Mouse (Mus musculus): Measurements from ENCODE around the gene Ap4s1.

The Ap4s1 gene

GRCm38 (mm10) chr12:51704572-51704971 is 13.7 kb downstream of the Ap4s1 start:
- no peak for DNase-seq

DNA sequence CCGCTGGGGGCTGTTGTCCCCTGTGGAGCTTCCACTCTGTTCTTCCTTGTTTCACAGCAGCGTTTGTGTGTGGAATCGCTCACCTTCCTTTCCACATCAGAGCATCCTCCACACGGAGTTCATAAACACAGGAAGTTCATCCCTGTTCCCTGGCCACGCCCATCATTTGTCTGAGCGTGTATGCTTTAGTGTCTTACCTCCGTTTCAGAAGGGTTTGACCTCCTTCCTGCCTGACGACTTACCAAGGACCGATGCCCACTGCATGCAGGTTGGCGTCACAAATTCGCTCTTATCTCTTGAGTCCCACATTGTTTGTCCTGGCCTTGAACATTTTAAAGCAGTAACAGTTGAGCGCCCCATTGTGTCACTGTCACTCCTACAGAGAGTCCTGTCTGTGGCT is 14.9 kb downstream of the Ap4s1 start:
- peak in 1 of 2 experiments; percentile 16 for DNase-seq

- peak; percentile 78 to 83 for DNase-seq
Measured at GRCm38 (mm10) chr12:51706673-51707235, 15.9 kb downstream of the Ap4s1 start.

DNA sequence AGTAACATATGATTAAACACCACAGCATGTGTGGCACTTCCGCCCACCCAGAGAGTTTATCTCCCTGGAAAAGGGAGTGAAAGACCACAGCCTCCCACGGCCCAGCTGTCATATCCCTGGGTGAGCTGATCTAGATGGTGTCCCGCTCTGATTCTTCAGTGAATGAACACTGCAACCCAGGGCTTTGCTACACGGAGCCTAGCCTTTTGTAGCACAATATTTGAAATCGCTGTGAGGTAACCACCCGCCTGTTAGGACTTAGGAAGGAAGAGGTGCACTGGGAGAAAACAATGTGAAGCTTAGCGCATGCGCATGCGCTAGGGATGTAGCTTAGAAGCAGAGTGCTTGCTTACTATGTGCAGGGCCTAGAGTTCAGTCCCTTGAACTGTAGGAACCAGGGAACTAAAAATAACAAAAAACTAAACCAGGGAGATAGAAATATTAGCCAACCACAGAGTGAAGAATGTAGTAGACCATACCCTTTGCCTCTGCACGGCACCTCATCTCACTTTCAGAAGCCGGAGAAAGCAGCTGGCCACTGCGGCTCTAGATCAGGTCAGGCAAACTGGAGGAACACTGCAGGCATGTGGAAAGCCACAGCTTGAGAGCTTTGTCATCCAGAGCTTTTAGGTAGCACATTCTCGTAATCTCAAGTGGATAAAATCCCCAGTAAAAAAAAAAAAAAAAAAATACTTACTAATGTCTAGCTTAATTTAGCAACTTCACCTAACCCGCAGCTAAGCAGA is 18.3 kb downstream of the Ap4s1 start:
- peak in 1 of 2 experiments; percentile 47 for DNase-seq

- DNase-seq, result no peak
Measured at GRCm38 (mm10) chr12:51709741-51710140, 18.9 kb downstream of the Ap4s1 start.

- DNase-seq, result peak in 1 of 2 experiments; percentile 22
Measured at GRCm38 (mm10) chr12:51710154-51710553, 19.3 kb downstream of the Ap4s1 start.

DNA sequence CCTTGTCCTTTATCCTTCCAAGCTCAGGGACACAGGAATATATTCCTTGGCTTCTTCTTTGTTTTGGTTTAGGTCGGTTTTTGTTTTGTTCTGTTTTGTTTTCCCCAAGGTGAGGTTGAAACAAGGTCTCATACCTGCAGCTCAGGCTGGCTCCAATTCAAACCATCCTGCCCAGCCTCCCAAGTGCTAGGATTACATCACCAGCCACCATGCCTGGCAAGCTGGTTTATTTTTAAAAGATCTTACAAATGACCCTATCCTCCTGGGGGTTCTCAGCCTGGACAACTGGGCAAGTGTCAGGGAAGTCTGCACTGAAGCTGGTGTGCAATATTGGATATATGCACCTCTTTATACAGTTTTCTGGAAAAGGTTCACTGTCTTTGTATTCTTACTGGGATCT is 21.9 kb downstream of the Ap4s1 start:
- DNase-seq, result peak; percentile 59

DNA sequence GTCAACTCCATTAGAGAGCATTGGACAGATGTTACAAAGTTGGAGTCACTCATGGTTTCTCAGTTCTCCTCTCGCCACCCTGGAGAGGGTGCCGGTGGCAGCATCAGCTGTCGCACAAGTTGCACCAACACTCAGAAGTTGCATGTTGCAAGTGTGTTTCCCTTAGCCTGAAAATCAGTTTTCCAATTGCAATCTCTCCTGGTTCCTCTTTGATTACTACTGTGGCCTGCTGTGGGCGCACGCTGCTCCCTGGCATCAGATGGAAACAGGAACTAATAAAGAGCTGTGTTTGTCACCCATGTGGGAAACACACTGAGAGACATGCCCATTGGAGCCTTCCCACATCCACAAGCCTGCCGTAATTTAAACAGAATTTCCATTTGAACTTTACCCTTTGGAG is 27.8 kb downstream of the Ap4s1 start:
- DNase-seq, result no peak

GRCm38 (mm10) chr12:51721836-51722235 is 31.0 kb downstream of the Ap4s1 start:
- no peak for DNase-seq

GRCm38 (mm10) chr12:51729058-51729457 is 38.2 kb downstream of the Ap4s1 start:
- peak; percentile 60 to 61 for DNase-seq

DNA sequence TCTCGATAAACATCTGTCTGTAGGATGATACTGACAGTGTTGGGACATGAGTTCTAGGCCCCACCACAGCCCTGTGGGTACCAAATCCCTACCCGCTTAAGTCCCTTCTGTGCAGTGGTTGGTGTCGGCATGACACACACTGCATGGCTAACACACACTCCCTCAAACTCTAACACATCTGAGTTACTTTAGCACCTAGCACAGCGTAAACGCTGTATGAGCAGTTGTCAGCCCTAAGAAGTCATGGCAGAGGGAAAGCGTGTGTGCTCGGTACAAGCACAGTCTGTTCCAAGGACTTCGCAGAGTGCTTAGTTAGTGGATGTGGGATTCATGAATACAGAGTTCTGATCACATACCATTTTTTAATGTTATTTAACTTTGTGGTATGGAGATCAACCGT is 39.0 kb downstream of the Ap4s1 start:
- DNase-seq, result no peak

- no peak for DNase-seq
Measured at GRCm38 (mm10) chr12:51734605-51735211, 43.9 kb downstream of the Ap4s1 start.

DNA sequence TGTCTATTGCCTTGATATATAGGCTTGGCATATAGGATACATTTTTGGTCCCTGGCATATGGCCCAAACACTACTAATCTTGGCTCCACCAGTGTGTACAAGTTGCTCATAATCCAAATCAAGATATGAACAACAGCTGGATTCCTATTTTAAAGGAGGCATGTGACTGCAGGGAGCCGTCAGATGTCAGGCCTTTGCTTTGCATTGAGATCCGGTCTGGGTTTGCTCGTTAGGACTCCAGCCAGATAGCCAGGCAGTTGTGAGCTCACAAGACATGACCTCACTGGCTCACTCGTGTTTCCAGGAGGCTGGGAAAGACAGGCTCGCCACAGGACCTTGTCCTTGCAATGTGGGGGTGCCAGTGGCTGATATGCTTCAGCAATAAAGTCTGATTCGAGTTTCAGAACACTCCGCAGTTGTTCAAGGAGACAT is 45.0 kb downstream of the Ap4s1 start:
- peak in 1 of 2 experiments; percentile 23 for DNase-seq

- DNase-seq, result no peak
Measured at GRCm38 (mm10) chr12:51736381-51736780, 45.5 kb downstream of the Ap4s1 start.

DNA sequence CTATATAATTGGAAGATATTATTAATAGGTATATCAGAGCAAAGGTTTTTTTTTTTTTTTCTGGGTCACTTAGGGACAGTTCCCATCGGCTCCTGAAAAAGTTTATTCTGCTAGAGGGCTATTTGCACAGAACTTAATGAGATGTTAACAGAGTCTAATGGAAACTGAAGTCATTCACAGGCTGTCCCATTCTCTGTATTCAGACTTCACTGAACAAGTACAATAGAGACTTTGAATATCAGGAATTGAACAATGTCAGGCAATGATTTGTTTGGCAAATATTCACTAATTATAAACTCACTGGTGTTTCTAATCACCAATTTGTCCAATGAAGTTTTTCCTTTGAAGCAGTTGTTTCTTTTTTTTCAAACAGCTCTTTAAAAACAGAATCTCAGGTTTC is 46.0 kb downstream of the Ap4s1 start:
- no peak for DNase-seq

- DNase-seq, result peak; percentile 26 to 69
Measured at GRCm38 (mm10) chr12:51741690-51742089, 50.9 kb downstream of the Ap4s1 start.

GRCm38 (mm10) chr12:51744957-51745356 is 54.1 kb downstream of the Ap4s1 start:
- no peak for DNase-seq

- no peak for DNase-seq
Measured at GRCm38 (mm10) chr12:51747348-51747747, 56.5 kb downstream of the Ap4s1 start.

DNA sequence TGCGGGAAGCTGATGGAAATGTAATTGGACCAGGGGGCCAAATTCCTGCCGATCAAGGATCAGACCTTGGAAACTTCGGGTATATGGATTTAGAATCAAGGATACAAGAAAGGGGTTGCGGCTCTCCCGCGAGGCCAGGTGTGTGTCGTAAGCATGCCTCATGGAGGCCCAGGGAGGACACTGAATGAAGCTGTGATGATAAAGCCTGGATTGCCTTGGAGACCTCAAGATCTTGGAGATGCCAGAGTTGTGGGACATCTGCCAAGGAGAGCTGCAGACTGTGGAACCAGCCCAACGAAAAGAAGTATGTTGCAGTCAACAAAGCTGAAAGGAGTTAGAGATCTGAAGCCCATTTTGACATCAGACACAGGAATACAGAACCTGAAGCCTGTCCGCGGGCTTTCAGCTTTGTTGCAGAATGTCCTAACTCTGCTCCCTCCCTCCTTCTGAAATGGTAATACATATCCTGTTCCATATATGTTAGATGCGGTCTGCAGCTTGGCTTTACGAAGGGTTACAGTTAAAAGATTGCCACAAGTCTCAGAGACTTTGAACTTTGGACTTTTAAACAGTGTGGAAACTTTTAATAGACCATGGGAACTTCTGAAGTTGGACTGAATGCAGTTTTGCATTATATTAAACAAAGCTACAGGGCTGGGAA is 65.2 kb downstream of the Ap4s1 start:
- peak in 1 of 2 experiments; percentile 8 for DNase-seq

DNA sequence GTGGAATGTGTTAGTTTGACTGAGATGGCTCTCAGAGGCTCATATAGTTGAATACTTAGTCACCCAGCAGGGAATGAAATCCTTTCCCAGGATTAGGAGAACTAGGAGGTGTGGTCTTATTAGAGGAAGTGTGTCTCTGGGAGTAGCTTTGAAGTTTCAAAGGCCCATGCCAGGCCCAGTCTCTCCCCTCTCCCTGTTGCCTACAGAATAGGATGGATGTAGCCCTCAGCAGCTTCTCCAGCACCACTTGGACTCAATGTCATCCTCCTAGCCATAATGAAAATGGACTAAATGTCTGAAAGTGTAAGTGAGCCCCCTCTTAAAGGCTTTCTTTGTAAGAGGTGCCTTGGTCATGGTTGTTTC is 65.7 kb downstream of the Ap4s1 start:
- DNase-seq, result no peak

DNA sequence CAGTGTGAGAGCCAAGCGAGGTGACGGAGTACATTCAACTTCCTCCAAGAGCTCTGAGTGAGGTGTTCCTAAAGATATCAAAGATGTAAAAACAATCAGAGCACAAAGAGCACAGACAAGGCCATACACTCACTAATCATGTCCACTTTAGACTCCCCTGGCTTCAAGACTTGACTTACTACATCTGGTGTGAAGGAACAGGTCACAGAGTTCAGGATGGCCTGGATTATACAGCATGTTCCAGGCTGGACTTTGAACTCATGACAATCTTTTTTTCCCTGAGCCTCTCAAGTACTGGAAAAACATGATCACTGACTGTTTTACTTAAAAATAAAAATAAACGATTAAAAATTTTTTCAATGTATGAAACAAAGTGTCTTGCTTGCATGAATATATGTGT is 68.5 kb downstream of the Ap4s1 start:
- DNase-seq, result peak; percentile 22 to 50

GRCm38 (mm10) chr12:51767454-51767853 is 76.6 kb downstream of the Ap4s1 start:
- DNase-seq, result no peak

- no peak for DNase-seq
Measured at GRCm38 (mm10) chr12:51768702-51769101, 77.9 kb downstream of the Ap4s1 start.

GRCm38 (mm10) chr12:51784842-51785241 is 94.0 kb downstream of the Ap4s1 start:
- DNase-seq, result peak; percentile 11 to 49
